Mouse (Mus musculus) cerebellum, adult 18-20 months (tissue): Measurements from ENCODE around the gene Kcnc4.

Experiments used
- DNase-seq, 2 experiments: peaks; one replicate each; pipeline ENCODE4 v3.0.0; 2021

The Kcnc4 gene

GRCm38 (mm10) chr3:107459196-107459772 is at the start of gene Kcnc4:
TSS of gene Kcnc4 (minus strand) at chr3:107459552.
- DNase-seq: peak; percentile 48 to 65

- peak; percentile 49 for DNase-seq
Measured at GRCm38 (mm10) chr3:107508696-107509095, 49.3 kb upstream of the Kcnc4 start.

DNA sequence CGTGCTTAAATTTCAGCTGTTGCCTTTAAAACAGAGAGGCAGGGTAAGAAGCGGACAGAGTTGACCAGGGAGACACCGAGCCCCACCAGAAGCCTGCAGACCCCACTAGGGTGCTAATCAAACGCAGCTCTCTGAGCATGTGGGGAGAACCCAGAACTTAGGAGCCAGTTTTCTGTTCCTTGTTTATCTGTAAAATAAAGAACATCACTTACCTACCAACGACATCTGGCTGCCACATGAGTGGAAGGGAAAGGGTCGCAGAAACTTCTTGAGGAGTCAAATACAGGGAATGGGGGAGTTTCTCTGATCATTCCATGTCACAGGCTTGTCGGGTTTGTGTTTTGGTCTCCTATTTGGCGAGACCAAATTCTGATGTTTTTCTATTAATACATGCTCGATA is 48.6 kb upstream of the Kcnc4 start:
- DNase-seq: no peak

DNA sequence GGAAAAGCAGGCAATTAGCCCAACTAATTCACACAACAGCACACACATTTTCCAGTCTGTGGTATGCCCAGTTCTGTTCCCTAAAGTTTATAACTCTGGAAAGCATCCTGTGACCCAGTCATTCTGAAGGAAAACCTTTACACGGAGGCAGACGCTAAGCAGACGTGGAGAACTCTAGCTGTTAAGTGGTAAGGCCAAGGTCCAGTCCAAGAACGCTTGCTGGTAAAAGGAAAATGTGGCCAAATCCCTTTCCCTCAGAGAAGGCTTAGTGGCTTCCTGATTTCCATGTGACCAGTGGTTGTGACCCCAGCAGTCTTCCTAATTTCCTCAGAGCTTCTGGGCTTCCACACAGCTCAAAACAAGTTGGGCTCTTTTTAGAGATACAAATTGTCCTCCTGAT is 47.2 kb upstream of the Kcnc4 start:
- no peak for DNase-seq

- peak in 1 of 2 experiments; percentile 34 for DNase-seq
Measured at GRCm38 (mm10) chr3:107505464-107506367, 46.4 kb upstream of the Kcnc4 start.

GRCm38 (mm10) chr3:107504542-107504941 is 45.2 kb upstream of the Kcnc4 start:
- DNase-seq: no peak

DNA sequence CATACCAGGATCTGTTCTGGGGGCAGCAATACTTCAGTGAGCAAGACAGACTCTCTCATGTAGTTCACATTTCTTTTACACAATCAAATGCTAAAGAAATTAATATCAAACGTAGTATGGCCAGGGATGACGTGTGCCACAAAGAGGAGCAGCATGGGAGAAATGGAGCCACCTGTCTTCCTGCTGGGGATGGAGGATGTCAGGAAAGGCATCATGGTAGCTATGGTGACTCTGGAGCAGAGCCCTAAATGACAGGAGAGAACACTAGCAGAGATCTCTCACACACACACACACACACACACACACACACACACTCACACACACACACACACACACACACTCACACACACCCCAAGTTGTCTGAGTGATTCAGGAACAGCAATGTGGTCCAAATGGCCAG is 44.4 kb upstream of the Kcnc4 start:
- no peak for DNase-seq

GRCm38 (mm10) chr3:107501702-107502151 is 42.4 kb upstream of the Kcnc4 start:
- DNase-seq: peak; percentile 82 to 91

GRCm38 (mm10) chr3:107500301-107500700 is 40.9 kb upstream of the Kcnc4 start:
- DNase-seq: peak; percentile 82 to 91

GRCm38 (mm10) chr3:107496086-107496850 is 36.9 kb upstream of the Kcnc4 start:
- peak in 1 of 2 experiments; percentile 44 for DNase-seq

- DNase-seq: no peak
Measured at GRCm38 (mm10) chr3:107495524-107495923, 36.2 kb upstream of the Kcnc4 start.

DNA sequence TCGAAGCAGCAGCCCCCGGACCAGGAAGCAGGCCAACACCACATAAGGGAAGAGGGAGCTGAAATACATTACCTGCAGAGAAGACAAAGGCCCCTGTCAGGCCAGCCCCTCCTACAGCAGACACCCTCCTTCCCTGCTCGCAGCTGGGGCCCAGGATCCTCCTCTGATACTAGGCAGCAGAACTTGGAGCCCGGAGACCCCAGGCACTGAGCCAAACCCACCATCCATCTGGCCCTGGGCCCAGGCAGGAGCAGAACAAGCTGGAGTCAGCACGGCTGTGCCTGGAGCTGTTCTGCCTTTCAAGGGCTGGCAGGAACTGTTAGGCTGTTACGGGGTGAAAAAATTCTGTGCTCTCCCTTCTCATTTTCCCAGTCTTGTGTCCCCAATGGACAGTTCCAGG is 32.1 kb upstream of the Kcnc4 start:
- DNase-seq: peak; percentile 65 to 73

DNA sequence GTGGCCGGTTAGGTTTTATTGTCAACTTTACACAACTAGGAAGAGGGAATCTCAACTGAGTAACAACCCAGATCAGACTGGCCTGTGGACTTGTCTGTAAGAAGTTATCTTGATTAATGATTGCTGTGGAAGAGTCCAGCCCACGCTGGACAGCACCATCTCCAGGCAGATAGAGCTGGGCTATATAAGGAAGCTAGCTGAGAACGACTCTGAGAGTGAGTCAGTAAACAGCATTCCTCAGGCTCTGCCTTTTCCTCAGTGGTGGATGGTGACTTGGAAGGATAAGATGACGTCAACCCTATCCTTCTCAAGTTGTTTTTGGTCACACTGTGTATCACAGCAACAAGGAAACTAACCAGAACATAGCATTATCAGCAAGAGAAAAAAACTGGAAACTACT is 29.3 kb upstream of the Kcnc4 start:
- no peak for DNase-seq

DNA sequence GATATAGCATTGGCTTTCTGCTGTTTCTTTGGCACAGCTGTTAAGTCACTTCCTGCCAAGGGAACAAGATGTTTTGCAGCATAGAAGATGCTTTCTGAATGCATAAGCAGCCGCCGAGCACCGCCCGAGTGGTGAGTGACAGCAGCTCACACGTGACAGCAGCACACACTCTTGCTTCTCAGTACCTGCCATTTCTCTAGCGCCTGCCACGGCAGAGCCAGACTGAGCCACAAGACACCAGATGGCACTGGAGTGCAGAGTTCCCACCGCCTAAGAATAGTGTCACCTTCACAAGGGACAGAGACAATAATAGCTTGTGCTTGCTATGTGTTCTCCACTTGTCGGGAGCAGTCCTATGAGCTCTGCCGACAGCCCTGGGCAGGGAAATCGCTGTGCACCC is 23.9 kb upstream of the Kcnc4 start:
- peak; percentile 83 to 91 for DNase-seq

DNA sequence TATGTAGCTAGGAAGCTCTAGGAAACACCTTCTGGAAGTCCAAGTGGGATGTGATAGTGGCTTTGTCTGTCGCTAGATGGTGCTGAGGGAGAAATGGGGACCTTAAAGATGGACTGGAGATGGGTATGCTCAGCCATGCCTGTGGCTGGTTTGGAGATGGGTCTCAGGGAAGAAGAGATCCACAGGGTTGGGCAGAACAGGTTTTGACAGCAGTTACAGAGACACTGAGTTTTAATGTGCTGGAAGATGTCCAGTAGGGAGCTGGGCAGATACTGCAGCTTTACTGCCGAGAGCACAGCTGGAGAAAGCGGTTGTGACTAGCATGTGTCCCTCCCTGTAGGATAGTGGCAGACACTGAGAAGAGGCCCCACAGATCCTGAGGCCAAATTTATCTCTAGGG is 21.3 kb upstream of the Kcnc4 start:
- no peak for DNase-seq

DNA sequence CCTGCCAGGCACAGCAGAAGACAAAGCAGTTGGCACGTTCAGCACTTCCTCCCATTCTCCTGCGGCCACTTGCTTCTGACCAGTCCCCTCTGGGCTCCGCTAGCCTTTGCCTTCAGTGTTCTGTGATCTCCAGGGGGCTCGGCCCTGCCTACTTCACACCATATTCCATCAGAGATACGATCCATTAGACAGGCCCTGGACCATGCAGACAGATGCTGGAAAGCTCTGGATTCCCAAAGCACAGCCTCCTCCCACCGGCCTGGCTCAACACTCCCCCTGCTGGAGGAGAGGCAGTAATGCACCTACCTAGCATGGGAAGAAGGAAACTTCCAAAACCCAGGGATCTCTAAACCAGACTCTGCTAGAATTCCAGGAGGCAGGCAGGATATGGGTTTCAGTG is 12.8 kb upstream of the Kcnc4 start:
- DNase-seq: peak; percentile 53 to 54

DNA sequence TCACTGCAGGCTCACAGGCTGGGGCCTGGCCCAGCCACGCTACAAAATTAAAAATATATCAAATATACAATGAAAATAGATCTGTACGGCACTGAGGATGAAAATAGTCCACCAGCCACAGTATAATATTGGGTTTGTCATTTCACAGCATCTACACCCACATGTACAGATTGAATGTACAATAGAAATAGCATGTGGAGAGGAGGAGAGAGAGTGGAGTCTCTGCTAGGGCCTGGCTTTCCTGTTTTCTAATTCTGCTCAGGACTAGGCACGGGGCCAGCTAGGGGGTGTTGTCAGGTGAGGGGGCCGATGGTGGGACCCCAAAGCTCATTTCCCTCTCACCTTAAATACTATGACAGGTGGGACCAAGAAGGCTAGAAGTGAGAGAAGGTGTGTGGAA is 9.7 kb upstream of the Kcnc4 start:
- no peak for DNase-seq

GRCm38 (mm10) chr3:107468106-107468505 is 8.8 kb upstream of the Kcnc4 start:
- no peak for DNase-seq

- peak; percentile 74 to 79 for DNase-seq
Measured at GRCm38 (mm10) chr3:107466577-107466976, 7.2 kb upstream of the Kcnc4 start.

GRCm38 (mm10) chr3:107462160-107462559 is 2.8 kb upstream of the Kcnc4 start:
- peak; percentile 81 to 87 for DNase-seq

DNA sequence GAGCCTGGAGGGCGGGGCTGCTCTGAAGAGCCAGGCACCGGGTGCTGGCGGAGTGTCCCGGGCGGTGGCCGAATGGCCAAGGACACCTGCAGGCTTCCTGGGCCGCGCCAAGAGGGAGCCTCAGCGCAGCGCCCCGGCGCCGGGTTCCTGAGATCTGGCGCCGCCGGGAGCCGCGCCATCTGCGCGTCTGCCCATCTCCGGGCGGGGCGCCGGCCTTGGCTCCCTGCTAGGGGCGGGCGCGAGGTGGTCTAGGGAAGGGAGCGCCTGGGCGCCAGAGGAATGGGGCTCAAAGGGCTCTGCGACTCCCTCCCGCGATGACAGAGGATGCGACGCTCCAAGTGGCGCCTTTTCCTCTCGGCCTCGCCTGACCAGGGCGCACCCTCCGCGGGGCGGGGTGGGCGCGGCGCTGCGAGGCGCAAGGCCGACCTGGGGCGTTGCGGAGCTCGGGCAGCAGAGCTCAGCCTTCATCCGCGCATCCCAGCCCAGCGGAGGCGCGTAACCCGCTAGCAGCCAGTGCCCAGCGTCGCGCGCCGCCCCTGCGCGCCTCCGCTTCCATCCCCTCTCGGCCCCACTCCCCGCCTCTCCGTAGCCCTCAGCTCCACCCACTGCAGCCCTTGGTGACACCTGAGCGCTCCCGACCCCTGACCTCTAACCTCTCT is 550 bp upstream of the Kcnc4 start:
- DNase-seq: peak; percentile 68 to 78

GRCm38 (mm10) chr3:107458528-107459195 is 690 bp downstream of the Kcnc4 start:
- DNase-seq: peak; percentile 50 to 65
